Mouse (Mus musculus) midbrain, embryonic 16.5 days (tissue): ENCODE data around the gene Lime1. TPM values are rescaled to one million over a fixed set of nuclear protein-coding genes. Genes with fewer than 3 reads are reported as not detected.

Source experiments
- ATAC-seq: fragments of 200-750 bp; cut with Nextera tagmentation; 2 replicates; pipeline ENCODE4 v1.8.0; 2017; ENCODE audit warnings: moderate TSS enrichment
- H3K27ac ChIP-seq: fragments of 300-500 bp; sonication (generic); 2 replicates; pipeline ENCODE4 v1.5.1; 2014; ENCODE audit warnings: mild to moderate bottlenecking, low read length, mixed read lengths
- H3K27me3 ChIP-seq: fragments of 300-500 bp; sonication (generic); 2 replicates; pipeline ENCODE4 v1.6.1; 2014; ENCODE audit warnings: low read depth, low read length, mixed read lengths; ENCODE audit not compliant: control insufficient read depth, insufficient read depth
- H3K36me3 ChIP-seq: fragments of 300-500 bp; sonication (generic); 2 replicates; pipeline ENCODE4 v1.6.1; 2014; ENCODE audit warnings: mild to moderate bottlenecking, low read length, moderate library complexity, mixed read lengths; ENCODE audit not compliant: control insufficient read depth, insufficient read depth
- H3K4me1 ChIP-seq: fragments of 300-500 bp; sonication (generic); 2 replicates; pipeline ENCODE4 v1.6.1; 2014; ENCODE audit warnings: mild to moderate bottlenecking, low read length, mixed read lengths; ENCODE audit not compliant: control insufficient read depth, insufficient read depth
- H3K4me2 ChIP-seq: fragments of 300-500 bp; sonication (generic); 2 replicates; pipeline ENCODE4 v1.6.1; 2014; ENCODE audit warnings: mild to moderate bottlenecking, low read length, mixed read lengths
- H3K4me3 ChIP-seq: fragments of 300-500 bp; sonication (generic); 2 replicates; pipeline ENCODE4 v1.5.1; 2014; ENCODE audit warnings: low read depth, mild to moderate bottlenecking, low read length, moderate library complexity, mixed read lengths
- H3K9ac ChIP-seq: fragments of 300-500 bp; sonication (generic); 2 replicates; pipeline ENCODE4 v1.6.1; 2014; ENCODE audit warnings: low read depth, low read length, mixed read lengths
- H3K9me3 ChIP-seq: fragments of 300-500 bp; sonication (generic); replicated peaks from 2 replicates; pipeline ENCODE4 v1.6.1; 2014; ENCODE audit warnings: mild to moderate bottlenecking, low read length, mixed read lengths; ENCODE audit not compliant: control insufficient read depth, poor library complexity, severe bottlenecking
- WGBS: fragments of 180-500 bp; shearing (Covaris S2); extraction: QIAGEN DNeasy Blood & Tissue Kit; methylation state at CpG from one replicate; pipeline ENCODE4 v1.1.7; 2014; 5-methylcytosine and 5-hydroxymethylcytosine counted together
- polyA plus RNA-seq: library from polyadenylated mRNA; unstranded; fragments of >200 nt; fragmentation: Nextera tagmentation; extraction: Ambion mirVana; gene quantifications from 2 replicates; pipeline ENCODE4 v1.2.1, GENCODE M21; 2015

Lime1 gene
- polyA plus RNA-seq, 1 experiment from 2014 or later: 65.9 TPM

DNA sequence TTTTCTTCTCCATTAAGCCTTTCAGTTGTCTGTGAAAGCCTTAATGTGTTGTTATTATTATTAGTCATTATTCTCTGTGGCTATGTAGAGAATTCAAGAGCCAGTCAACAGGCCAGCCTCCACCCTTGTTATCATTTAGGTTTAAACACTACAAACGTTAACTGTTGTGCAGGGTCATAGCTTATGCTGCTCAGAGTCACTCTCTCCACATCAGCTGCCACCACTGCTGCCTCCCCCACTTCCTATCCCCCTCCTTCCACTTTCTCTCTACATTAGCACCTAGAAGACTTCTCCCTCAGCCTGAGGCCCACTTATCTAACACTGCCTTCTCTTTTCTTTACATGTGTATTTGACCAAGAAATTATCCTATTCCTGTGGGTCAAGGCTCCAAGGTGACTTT lies 21.6 kb downstream of the Lime1 start:
- Histone ChIP-seq H3K4me1 (no peaks in the 10 kb centered on the region), H3K27me3 (no peaks in the 10 kb centered on the region), H3K27ac (no peak overlapping the region), H3K9me3 (no peaks in the 10 kb centered on the region), H3K4me3 (no peak overlapping the region), H3K9ac (no peak overlapping the region), H3K4me2 (no peak overlapping the region), H3K36me3 (no peaks in the 10 kb centered on the region)
- ATAC-seq: no peak
- 25% methylated on average over 1 of the region's 1 CpGs for WGBS

DNA sequence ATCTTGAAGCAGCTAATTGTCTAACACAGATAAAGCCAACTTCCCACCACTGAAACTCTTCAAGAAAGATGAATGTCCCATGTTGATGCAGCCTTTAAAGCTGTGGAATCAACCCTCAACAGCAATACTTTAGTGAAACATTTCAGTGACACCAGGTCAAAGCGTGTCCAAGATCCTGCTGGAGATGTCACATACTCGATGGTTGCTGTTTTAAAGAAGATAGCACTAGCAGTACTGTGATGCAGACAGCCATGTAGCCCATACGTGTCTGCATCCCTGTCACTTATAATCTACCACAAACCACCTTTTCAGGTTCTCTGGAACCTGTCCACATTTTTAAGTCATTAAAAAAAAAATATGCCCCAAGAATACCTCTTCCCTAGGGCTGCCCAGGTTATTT lies 23.8 kb downstream of the Lime1 start:
- WGBS: 91% methylated on average over 3 of the region's 3 CpGs
- Histone ChIP-seq H3K9ac (no peak overlapping the region), H3K27ac (no peak overlapping the region), H3K27me3 (no peaks in the 10 kb centered on the region), H3K4me1 (no peaks in the 10 kb centered on the region), H3K36me3 (no peaks in the 10 kb centered on the region), H3K4me3 (no peak overlapping the region), H3K9me3 (no peaks in the 10 kb centered on the region), H3K4me2 (no peak overlapping the region)
- no peak for ATAC-seq

DNA sequence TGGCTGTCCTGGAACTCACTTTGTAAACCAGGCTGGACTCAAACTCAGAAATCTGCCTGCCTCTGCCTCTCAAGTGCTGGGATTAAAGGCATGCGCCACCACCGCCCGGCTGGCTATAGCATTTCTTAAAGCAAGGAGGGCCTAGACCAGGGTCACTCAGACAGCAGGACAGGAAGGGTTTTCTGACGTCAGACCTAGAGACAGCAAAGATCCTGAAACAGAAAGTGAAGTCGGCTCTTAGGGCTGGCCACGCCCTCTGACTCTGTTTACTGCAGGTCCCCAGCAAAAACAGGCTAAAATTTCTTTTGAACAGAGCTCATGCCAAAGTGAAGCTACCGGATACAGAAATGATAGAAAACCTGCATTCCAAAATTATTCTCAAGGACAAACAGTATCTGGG lies 29.8 kb downstream of the Lime1 start:
- no peak overlapping the region for H3K27ac ChIP-seq
- H3K4me3 ChIP-seq: no peak overlapping the region
- H3K27me3 ChIP-seq: no peaks in the 10 kb centered on the region
- WGBS: 89% methylated on average over 7 of the region's 7 CpGs
- H3K4me1 ChIP-seq: no peaks in the 10 kb centered on the region
- H3K9ac ChIP-seq: no peak overlapping the region
- H3K9me3 ChIP-seq: no peaks in the 10 kb centered on the region
- no peak overlapping the region for H3K4me2 ChIP-seq
- ATAC-seq: no peak
- no peaks in the 10 kb centered on the region for H3K36me3 ChIP-seq

DNA sequence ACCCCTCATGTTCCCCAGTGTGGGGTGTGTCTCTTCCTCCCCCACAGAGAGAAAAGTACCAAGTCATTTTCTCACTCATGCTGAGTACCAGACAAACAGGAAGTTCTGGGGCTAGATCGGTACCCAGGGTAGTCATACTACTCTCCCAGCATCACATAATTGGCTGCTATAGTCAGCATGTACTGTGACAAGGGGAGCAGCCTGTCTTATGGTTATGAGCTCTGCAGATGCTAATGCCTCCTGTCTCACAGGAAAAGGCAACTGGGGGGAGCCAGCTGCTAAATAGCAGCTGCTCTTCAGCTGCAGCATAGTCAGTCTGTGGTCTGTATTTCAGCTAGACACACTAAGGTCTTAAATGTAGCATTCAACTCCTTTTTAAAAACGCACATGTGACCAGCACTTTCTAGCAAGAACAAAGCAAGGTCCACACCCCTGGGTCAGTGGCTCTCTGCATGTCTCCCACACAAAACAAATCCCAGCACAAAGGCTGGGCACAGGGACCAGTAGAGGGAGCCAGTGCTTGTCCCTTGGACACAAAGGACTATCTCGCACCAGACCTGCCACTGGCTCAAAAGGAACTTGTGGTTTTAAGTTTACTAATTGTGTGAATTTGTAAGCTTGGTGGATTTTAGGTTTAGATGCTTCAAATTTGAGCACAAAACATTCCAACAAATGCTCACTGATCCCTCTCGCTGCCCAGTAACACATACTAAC lies 31.0 kb downstream of the Lime1 start:
- Histone ChIP-seq H3K4me1 (no peaks in the 10 kb centered on the region), H3K27me3 (no peaks in the 10 kb centered on the region), H3K36me3 (no peaks in the 10 kb centered on the region), H3K4me3 (no peak overlapping the region), H3K4me2 (no peak overlapping the region), H3K9me3 (no peaks in the 10 kb centered on the region), H3K27ac (no peak overlapping the region), H3K9ac (no peak overlapping the region)
- 31% methylated on average over 4 of the region's 4 CpGs for WGBS
- peak; percentile 76; the same call in 1 of the 2 replicates for ATAC-seq

DNA sequence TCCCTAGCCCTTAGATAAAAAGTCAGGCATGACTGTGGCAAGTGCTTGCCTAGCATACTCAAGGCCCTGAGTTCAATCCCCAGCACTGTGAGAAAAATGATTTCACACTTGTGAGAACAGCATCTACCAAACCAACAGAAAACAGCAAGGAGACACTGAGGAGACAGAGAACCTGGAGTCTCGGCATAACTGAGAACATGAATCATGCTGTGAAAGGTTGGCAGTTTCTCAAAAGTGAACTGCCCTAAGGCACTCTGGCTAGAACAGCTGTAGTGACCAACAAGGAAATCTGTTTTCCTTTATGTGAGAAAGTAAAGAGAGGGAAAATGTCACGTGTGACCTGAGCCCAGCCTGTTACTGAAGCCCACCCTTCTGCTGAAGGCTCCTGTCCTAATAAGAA lies 33.3 kb downstream of the Lime1 start:
- no peak overlapping the region for H3K27ac ChIP-seq
- H3K4me1 ChIP-seq: no peaks in the 10 kb centered on the region
- H3K9me3 ChIP-seq: no peaks in the 10 kb centered on the region
- no peak overlapping the region for H3K4me3 ChIP-seq
- no peak overlapping the region for H3K4me2 ChIP-seq
- ATAC-seq: no peak
- WGBS: 64% methylated on average over 2 of the region's 2 CpGs
- no peak overlapping the region for H3K9ac ChIP-seq
- no peaks in the 10 kb centered on the region for H3K27me3 ChIP-seq
- H3K36me3 ChIP-seq: no peaks in the 10 kb centered on the region

DNA sequence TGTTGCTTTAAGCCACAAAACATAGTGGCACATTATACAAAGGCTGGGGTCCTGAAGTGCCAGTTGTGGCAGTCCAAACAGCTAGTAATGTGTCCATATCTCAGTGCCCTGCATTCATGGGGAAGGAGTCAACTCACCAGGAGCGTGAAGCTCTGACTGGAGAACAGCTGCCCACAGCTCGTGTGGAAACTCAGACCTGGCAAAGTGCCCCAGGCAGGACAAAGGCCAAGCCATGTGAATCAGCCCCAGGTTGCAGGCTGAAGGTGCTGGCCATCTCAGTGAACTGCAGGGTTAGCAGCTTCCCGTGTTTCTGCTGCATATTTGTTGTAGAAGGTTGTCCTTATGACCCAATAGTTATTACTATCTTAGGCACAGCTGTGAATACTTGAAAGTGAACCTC lies 36.1 kb downstream of the Lime1 start:
- 67% methylated on average over 3 of the region's 3 CpGs for WGBS
- Histone ChIP-seq H3K4me1 (no peaks in the 10 kb centered on the region), H3K27me3 (no peaks in the 10 kb centered on the region)

DNA sequence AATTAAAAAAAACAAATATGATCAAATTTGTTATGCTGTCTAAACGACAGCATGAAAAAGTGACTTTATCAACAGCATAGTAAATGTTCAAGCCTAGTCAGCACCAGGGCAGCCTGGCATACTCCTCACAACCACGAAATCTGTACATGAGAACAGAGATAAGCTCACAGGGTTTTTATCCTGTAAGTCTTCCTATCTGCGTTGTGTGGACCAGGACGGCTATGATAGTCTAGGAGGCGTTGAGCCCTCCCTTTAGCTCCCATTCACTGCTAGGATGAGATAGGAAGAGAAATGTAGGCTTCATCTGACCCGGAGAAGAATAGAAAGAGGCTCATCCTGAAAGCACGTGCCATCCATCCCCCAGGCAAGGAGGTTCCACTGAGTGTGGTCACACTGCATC lies 39.5 kb downstream of the Lime1 start:
- 82% methylated on average over 7 of the region's 7 CpGs for WGBS
- H3K4me2 ChIP-seq: no peak overlapping the region
- H3K27ac ChIP-seq: no peak overlapping the region
- H3K9ac ChIP-seq: no peak overlapping the region
- H3K27me3 ChIP-seq: no peaks in the 10 kb centered on the region
- no peak overlapping the region for H3K4me3 ChIP-seq
- H3K36me3 ChIP-seq: peaks cover 18% of the 10 kb centered on the region
- no peaks in the 10 kb centered on the region for H3K9me3 ChIP-seq
- ATAC-seq: no peak
- no peaks in the 10 kb centered on the region for H3K4me1 ChIP-seq

More for the DNA sequence above, 36.1 kb downstream of the Lime1 start:
- no peak overlapping the region for H3K4me3 ChIP-seq
- H3K9ac ChIP-seq: no peak overlapping the region
- H3K9me3 ChIP-seq: no peaks in the 10 kb centered on the region
- H3K27ac ChIP-seq: no peak overlapping the region
- H3K36me3 ChIP-seq: no peaks in the 10 kb centered on the region
- no peak overlapping the region for H3K4me2 ChIP-seq
- no peak for ATAC-seq

DNA sequence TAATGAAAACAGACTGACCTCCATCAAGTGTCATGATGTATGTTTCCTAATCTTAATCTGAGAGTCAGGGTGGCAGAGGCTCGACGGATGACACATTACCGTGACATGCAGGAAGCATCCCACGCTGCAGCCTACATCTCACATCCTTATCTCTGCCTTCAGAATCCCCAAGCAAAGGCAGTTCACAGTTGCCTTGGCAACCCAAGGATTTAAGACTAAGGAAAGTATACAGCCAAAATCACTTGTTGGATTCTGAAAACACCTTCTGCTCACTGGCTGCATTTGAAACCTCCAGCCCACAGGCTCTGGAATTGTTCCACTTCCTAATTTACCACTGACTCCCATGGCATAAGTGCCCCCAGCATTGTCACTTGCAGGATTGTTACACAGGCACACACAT lies 40.5 kb downstream of the Lime1 start:
- Histone ChIP-seq H3K27ac (no peak overlapping the region), H3K4me3 (no peak overlapping the region), H3K9me3 (no peaks in the 10 kb centered on the region), H3K9ac (no peak overlapping the region), H3K4me2 (no peak overlapping the region), H3K27me3 (no peaks in the 10 kb centered on the region), H3K4me1 (no peaks in the 10 kb centered on the region), H3K36me3 (peaks cover 18% of the 10 kb centered on the region)
- ATAC-seq: no peak
- WGBS: 74% methylated on average over 4 of the region's 4 CpGs

DNA sequence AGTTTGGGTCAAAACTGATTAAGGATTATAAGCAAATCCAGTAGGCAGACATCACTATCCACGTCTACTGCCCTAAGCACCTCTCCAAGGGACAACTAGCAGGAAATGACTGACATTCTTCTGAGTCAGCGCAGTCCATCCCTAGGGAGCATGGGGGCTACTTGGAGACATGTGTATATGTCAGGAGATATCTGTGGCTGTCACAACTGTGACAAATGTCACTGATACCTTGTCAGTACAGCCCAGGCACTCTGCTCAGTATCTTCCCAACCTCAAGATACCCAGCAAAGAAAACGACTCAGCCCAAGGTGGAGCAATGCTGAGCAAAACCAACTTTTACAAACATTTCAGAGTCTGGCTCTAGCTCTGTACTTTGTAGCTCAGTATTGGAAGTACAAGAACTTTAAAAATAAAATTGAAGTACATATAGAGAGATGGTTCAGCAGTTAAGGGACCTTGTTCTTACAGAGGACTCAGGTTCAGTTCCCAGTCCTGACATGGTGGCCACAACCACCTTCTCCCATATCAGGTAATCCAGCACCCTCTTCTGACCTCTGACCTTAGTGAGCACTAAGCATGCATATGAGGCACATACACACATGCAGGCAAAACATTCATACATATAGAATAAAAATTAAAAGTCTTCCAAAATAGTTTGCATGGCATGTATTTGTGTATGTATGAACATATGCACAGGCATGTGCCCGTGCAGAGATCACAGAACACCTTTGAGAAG lies 41.2 kb downstream of the Lime1 start:
- H3K4me3 ChIP-seq: no peak overlapping the region
- H3K4me2 ChIP-seq: no peak overlapping the region
- H3K4me1 ChIP-seq: no peaks in the 10 kb centered on the region
- ATAC-seq: no peak
- H3K27me3 ChIP-seq: no peaks in the 10 kb centered on the region
- 81% methylated on average over 4 of the region's 4 CpGs for WGBS
- no peak overlapping the region for H3K27ac ChIP-seq
- no peaks in the 10 kb centered on the region for H3K9me3 ChIP-seq
- no peak overlapping the region for H3K9ac ChIP-seq
- peaks cover 18% of the 10 kb centered on the region for H3K36me3 ChIP-seq
